Mouse (Mus musculus): ENCODE measurements at regions not wholly inside any gene's neighbourhood (a gene's known extent, or its start where the extent isn't known, plus 50 kb on each side); places are given as distances from the start of the nearest gene placed in this dataset.

- DNase-seq: no peak
Measured at GRCm38 (mm10) chrX:42332906-42333305, 156.6 kb upstream of the Tex13c2 start.

- no peak for DNase-seq
Measured at GRCm38 (mm10) chrX:42333631-42334030, 155.9 kb upstream of the Tex13c2 start.

- peak; percentile 52 for DNase-seq
Measured at GRCm38 (mm10) chrX:42334794-42335193, 154.7 kb upstream of the Tex13c2 start.

GRCm38 (mm10) chrX:42336772-42337171 is 152.7 kb upstream of the Tex13c2 start:
- no peak for DNase-seq

- no peak for DNase-seq
Measured at GRCm38 (mm10) chrX:42342362-42342761, 147.1 kb upstream of the Tex13c2 start.

GRCm38 (mm10) chrX:42342951-42343879 is 146.3 kb upstream of the Tex13c2 start:
- DNase-seq: peak; percentile 70

GRCm38 (mm10) chrX:42352610-42353254 is 136.8 kb upstream of the Tex13c2 start:
- no peak for DNase-seq

- peak; percentile 20 for DNase-seq
Measured at GRCm38 (mm10) chrX:42359381-42360172, 129.9 kb upstream of the Tex13c2 start.

GRCm38 (mm10) chrX:42360173-42360931 is 129.1 kb upstream of the Tex13c2 start:
- peak; percentile 47 for DNase-seq

- DNase-seq: no peak
Measured at GRCm38 (mm10) chrX:42360973-42361372, 128.5 kb upstream of the Tex13c2 start.

- DNase-seq: no peak
Measured at GRCm38 (mm10) chrX:42361400-42362028, 128.0 kb upstream of the Tex13c2 start.

- DNase-seq: no peak
Measured at GRCm38 (mm10) chrX:42364137-42364536, 125.4 kb upstream of the Tex13c2 start.

GRCm38 (mm10) chrX:42373794-42374398 is 115.6 kb upstream of the Tex13c2 start:
- DNase-seq: no peak

- no peak for DNase-seq
Measured at GRCm38 (mm10) chrX:42393836-42394556, 95.5 kb upstream of the Tex13c2 start.

- no peak for DNase-seq
Measured at GRCm38 (mm10) chrX:42396441-42396840, 93.0 kb upstream of the Tex13c2 start.

- no peak for DNase-seq
Measured at GRCm38 (mm10) chrX:42398836-42399235, 90.7 kb upstream of the Tex13c2 start.

- peak; percentile 61 for DNase-seq
Measured at GRCm38 (mm10) chrX:42399343-42399742, 90.1 kb upstream of the Tex13c2 start.

- DNase-seq: no peak
Measured at GRCm38 (mm10) chrX:42401091-42401490, 88.4 kb upstream of the Tex13c2 start.

- DNase-seq: no peak
Measured at GRCm38 (mm10) chrX:42401564-42402334, 87.7 kb upstream of the Tex13c2 start.

- no peak for DNase-seq
Measured at GRCm38 (mm10) chrX:42402335-42402605, 87.2 kb upstream of the Tex13c2 start.

Data from thymus, postnatal 4 days (tissue).